Mouse (Mus musculus) erythroblast, embryonic 14.5 days (primary cell): Measurements from ENCODE around the gene Treml1.

ENCODE experiments used
- GATA1 ChIP-seq: IDR thresholded peaks from 2 replicates; pipeline ENCODE4 v1.6.1; 2012; ENCODE audit warnings: low read length, inconsistent platforms, mixed read lengths
- TAL1 ChIP-seq: IDR thresholded peaks from 3 replicates; pipeline ENCODE4 v1.6.1; 2012; ENCODE audit warnings: low read length, inconsistent platforms, mixed read lengths

- TF ChIP-seq GATA1 = no peak
- TF ChIP-seq TAL1 = no peak
Observed at GRCm38 (mm10) chr17:48365511-48366155, 5.9 kb downstream of the Treml1 start.
